Mouse (Mus musculus): ENCODE measurements around the gene Rbbp7. TPM values are rescaled to one million over a fixed set of nuclear protein-coding genes. Genes with fewer than 3 reads are reported as not detected.

Rbbp7 gene
- 417 and 443 TPM in 2 replicates for polyA plus RNA-seq (2016; fragmentation: Nextera tagmentation; extraction: Ambion mirVana)

DNA sequence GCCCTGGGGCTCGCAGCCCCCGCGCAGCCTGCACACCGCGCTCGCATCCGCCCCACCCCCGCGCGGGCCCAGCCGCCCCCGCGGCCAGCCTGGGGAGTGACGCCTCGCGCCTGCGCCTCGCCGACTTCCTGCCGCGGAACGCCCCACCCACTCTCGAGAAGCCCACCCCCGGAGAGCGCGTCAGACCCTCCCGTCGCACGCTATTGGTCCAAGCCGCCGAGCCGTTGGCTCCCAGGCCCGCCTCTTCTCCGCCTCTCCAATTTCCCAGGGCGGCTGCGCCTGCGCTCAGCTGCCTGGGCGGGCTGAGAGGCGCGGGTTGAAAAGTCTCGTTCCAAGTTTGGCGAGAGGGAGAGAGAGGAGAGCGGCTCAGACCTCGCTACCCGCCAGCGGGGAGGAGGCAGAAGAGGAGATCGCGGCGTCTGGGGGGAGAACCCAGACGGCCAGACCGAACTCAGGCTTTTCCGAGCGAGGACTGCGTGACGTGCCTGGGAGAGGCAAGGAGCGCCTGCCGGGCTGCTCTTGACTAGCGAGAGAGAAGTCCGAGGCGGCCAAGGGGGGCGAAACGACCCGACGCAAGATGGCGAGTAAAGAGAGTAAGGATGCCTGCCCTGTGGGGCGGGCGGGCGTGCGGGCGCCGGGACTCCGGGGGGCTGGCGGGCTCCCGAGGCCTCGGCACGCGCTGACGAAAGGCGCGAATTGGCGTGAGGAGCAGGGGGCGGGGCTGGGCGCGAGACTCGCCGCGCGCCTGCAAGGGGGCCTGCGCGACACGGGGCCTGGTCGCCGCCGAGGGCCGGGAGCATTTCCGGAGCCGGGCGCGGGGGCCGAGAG, at the start of gene Rbbp7:
Gene Rbbp7, plus strand, starts transcription at position 288 of the 828 bp plus-strand sequence.
- Histone ChIP-seq H3K9me3 (replicated peaks) (no peaks in the 10 kb centered on the region), H3K27me3 (ENCODE audit: low read depth, poor library complexity, severe bottlenecking) (peaks cover 43% of the 10 kb centered on the region), H3K4me3 (peak within 1 kb of the TSS; percentile 75), H3K4me1 (no peaks in the 10 kb centered on the region; the same call in none of the 2 replicates), H3K27ac (peak within 1 kb of the TSS; percentile 92), H3K36me3 (peaks cover 22% of the 10 kb centered on the region)
- DNase-seq (ENCODE audit: low spot score): peak; percentile 89
- 8% methylated on average over 66 of the region's 100 CpGs for WGBS

DNA sequence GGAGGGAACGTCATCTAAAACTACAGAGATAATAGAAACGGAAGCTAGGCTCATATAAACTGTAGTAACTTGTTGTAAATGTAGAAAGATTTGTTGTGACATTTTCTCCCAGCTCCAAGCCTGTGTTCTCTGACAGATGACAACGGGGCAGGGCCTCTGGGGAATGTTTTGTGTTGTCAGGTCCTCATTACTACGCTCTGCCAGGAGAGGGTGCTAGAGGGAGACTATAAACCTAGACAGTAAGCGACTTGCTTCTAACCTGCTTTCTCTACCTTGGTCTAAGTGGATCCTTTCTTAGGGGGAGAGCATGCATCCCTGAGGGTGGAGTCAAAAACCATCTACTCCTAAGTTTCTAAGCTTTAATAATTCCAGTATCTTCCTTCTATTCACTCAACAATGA, 42.4 kb upstream of the Rbbp7 start:
- no peaks in the 10 kb centered on the region for H3K4me1 ChIP-seq
- no peaks in the 10 kb centered on the region for H3K9me3 ChIP-seq (replicated peaks)
- no peak for DNase-seq (ENCODE audit: low spot score)
- H3K36me3 ChIP-seq: no peaks in the 10 kb centered on the region
- 33% methylated on average over 5 of the region's 5 CpGs for whole genome bisulfite sequencing
- H3K27me3 ChIP-seq (ENCODE audit: low read depth, poor library complexity, severe bottlenecking): peaks cover 8% of the 10 kb centered on the region; the same call in 1 of the 2 replicates
- no peak overlapping the region for H3K27ac ChIP-seq
- H3K4me3 ChIP-seq: no peak overlapping the region

DNA sequence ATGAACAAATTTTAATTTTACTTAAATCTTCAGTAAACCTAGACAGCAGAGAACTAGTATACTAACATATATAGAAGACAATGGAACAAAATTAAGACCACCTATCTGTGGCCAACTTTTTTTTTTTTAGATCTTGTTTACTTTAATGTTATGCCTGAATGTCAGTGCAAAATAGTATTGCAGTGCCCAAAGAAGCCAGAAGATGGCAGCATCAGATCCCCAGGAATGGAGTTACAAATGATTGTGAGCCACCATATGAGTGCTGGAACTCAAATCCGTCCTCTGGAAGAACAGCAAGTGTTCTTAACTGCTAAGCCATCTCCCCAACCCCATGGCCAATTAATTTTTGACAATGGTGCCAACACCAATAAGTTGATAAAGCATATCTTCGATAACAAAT, 40.6 kb upstream of the Rbbp7 start:
- no peaks in the 10 kb centered on the region for H3K4me1 ChIP-seq
- no peak overlapping the region for H3K4me3 ChIP-seq
- DNase-seq (ENCODE audit: low spot score): peak; percentile 47
- H3K27ac ChIP-seq: no peak overlapping the region
- H3K27me3 ChIP-seq (ENCODE audit: low read depth, poor library complexity, severe bottlenecking): 0 out of 2 replicates have a peak, but pooled peaks cover 1% of the 10 kb centered on the region
- 31% methylated on average over 2 of the region's 2 CpGs for WGBS
- H3K36me3 ChIP-seq: no peaks in the 10 kb centered on the region
- H3K9me3 ChIP-seq (replicated peaks): no peaks in the 10 kb centered on the region

DNA sequence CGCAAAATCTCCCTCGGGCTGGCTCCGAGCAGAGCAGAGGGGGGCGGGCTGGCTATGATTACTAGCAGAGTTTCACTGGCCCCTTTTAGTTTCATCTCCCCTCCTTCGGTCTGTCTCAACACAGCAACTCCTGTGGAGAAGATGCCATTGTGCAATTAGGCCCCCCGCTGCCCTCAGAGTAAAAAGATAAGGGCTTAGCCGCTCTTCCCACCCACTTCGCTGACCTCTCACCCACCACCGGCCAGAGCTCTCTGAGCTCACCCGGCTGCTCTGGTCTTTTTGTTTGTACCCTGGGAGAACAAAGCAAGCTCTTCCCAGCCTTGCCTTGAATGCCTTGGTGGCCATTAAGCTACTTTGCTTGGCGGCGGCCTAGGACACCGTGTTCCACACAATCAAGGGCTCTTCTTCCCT, 32.8 kb upstream of the Rbbp7 start:
- no peaks in the 10 kb centered on the region for H3K36me3 ChIP-seq
- WGBS: 17% methylated on average over 13 of the region's 13 CpGs
- H3K4me3 ChIP-seq: peak overlapping the region; percentile 19; the same call in 1 of the 2 replicates
- 0 out of 2 replicates have a peak overlapping the region, but pooled peaks have one; percentile 6 for H3K27ac ChIP-seq
- peak; percentile 30 for DNase-seq (ENCODE audit: low spot score)
- H3K9me3 ChIP-seq (replicated peaks): no peaks in the 10 kb centered on the region
- H3K4me1 ChIP-seq: peaks cover 4% of the 10 kb centered on the region; the same call in 1 of the 2 replicates
- H3K27me3 ChIP-seq (ENCODE audit: low read depth, poor library complexity, severe bottlenecking): peaks cover 29% of the 10 kb centered on the region

DNA sequence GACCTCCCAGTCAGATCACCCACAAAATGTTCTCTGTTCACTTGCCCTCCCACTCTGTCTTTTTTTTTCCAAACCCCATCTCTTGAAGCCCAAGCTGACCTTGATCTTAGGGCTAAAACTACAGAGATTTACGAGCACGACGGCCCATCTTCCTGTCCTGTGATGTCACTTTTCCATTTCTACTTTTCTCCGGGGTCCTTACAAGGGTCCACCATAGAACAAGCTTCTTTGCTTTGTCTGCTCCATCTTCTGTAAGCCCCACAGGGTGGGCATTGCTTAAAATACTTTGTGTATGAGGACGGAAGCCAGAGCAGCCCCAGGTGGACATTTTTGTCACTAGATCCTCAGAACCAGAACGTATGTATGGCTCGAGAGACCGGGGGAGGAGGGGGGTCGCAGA, 32.4 kb upstream of the Rbbp7 start:
- 0 out of 2 replicates have a peak overlapping the region, but pooled peaks have one; percentile 6 for H3K27ac ChIP-seq
- no peaks in the 10 kb centered on the region for H3K9me3 ChIP-seq (replicated peaks)
- WGBS: 44% methylated on average over 9 of the region's 9 CpGs
- no peak for DNase-seq (ENCODE audit: low spot score)
- no peaks in the 10 kb centered on the region for H3K36me3 ChIP-seq
- peaks cover 34% of the 10 kb centered on the region for H3K27me3 ChIP-seq (ENCODE audit: low read depth, poor library complexity, severe bottlenecking)
- 0 out of 2 replicates have a peak overlapping the region, but pooled peaks have one; percentile 19 for H3K4me3 ChIP-seq
- H3K4me1 ChIP-seq: peaks cover 4% of the 10 kb centered on the region; the same call in 1 of the 2 replicates

DNA sequence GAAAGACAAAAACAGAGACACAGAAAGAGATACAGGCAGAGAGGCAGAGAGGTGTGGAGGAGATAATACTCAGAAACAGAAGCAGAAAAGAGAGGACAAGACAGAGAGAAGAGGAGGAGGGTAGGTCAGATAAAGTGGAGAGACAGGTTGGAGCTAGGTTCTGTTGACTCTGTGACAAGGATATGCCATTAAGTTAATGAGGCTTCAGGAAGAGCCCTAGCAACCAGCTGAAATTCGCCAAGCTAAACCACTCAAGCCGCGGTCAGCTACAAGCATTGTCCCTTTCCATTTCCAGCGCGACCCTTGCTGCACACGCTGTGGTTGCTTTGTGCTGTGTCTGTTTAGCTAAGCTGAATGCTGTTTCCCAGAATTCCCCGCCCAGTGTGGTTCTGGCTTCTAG, 32.0 kb upstream of the Rbbp7 start:
- H3K4me1 ChIP-seq: peaks cover 4% of the 10 kb centered on the region; the same call in 1 of the 2 replicates
- no peak for DNase-seq (ENCODE audit: low spot score)
- no peak overlapping the region for H3K27ac ChIP-seq
- peaks cover 35% of the 10 kb centered on the region for H3K27me3 ChIP-seq (ENCODE audit: low read depth, poor library complexity, severe bottlenecking)
- 65% methylated on average over 7 of the region's 7 CpGs for WGBS
- no peak overlapping the region for H3K4me3 ChIP-seq
- no peaks in the 10 kb centered on the region for H3K9me3 ChIP-seq (replicated peaks)
- no peaks in the 10 kb centered on the region for H3K36me3 ChIP-seq

DNA sequence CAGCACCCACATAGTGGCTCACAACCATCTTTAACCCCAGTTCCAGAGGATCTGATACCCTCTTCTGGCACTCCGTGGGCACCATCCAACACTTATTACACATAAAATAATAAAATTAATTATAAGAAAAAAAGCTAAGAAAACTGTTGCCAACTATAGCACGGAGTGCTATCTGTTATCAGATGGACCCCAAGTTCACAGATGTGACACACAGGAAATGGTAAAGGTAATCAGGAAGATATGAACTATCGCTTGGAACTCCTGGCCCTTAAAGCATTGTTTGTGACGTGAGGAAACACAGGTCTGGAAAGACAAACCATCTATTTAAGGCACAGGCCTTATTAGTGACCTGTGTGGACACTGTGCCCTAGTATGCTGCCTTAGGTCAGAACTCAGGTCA, 30.2 kb upstream of the Rbbp7 start:
- H3K4me1 ChIP-seq: peaks cover 4% of the 10 kb centered on the region; the same call in 1 of the 2 replicates
- peaks cover 45% of the 10 kb centered on the region for H3K27me3 ChIP-seq (ENCODE audit: low read depth, poor library complexity, severe bottlenecking)
- no peak overlapping the region for H3K4me3 ChIP-seq
- DNase-seq (ENCODE audit: low spot score): no peak
- no peak overlapping the region for H3K27ac ChIP-seq
- 87% methylated on average over 4 of the region's 4 CpGs for WGBS
- no peaks in the 10 kb centered on the region for H3K36me3 ChIP-seq
- no peaks in the 10 kb centered on the region for H3K9me3 ChIP-seq (replicated peaks)

DNA sequence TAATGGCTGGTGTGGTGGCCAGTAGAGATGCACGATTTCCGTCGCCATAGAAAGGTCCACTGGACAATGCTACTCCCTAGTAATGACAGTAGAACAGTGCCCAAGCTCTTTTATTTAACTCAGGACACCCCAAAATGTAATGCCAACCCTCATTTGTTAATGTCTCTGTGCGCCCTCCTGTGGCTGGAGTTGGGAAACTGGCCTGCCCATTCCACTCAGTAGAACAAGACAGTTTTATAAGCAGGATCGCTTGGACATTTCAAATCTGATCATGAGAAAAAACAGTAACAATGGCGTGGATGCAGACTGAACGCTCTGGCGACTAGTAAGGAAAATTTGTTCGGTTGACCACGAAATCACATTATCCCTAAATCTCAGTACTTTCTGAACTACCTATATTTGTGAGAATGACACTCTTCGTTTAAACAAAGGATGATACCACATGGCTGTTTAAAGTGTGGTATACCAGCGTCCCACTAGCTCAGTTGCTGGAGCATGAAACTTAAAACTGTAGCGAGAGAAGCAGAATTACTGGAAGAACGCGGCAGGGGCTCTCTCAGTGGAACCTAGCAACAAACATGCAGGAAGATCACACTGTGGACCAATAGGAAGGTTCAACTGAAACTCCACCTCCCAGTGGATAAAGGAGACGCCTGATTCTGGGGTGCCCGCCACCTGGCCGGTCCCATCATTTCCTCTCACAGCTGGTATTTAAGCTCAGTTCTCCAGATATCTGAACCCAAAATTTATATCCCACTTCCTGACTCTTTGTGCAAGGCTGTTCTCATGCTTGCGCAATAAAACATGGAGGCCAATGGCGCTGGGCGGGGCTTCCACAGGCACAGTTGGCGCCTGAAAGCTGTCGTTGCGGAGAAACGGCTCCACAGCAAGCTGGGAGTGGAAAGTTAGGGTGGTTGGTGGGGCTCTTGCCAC, 24.9 kb upstream of the Rbbp7 start:
- Histone ChIP-seq H3K27me3 (ENCODE audit: low read depth, poor library complexity, severe bottlenecking) (peaks cover 39% of the 10 kb centered on the region; the same call in 1 of the 2 replicates), H3K27ac (peak overlapping the region; percentile 87), H3K36me3 (no peaks in the 10 kb centered on the region), H3K9me3 (replicated peaks) (no peaks in the 10 kb centered on the region), H3K4me3 (peak overlapping the region; percentile 50), H3K4me1 (0 out of 2 replicates have a peak, but pooled peaks cover 6% of the 10 kb centered on the region)
- WGBS: 17% methylated on average over 25 of the region's 25 CpGs
- peak; percentile 63 for DNase-seq (ENCODE audit: low spot score)

DNA sequence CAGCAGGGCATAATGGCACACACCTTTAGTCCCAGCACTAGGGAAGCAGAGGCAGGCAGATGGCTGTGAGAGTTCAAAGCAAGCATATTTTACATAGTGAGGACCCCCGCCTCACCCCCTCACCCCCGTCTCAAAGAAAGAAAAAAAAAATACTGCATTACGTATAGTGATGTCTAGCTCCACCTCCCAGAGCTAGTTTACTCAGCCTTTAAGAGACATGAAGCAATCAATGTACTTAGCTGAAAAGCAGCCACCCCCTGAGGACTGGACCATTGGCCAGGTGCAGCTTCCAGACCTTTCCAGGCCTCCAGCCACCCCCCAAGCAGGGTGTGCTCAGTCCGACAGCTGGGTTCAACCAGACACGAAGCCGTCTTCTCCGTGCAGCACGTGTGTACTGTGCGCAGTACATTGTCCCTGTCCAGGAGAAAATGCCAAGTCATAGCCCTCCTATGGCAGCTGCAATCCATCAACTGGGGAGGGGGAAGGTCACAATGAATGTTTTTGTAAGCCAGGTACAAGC, 24.0 kb upstream of the Rbbp7 start:
- no peaks in the 10 kb centered on the region for H3K9me3 ChIP-seq (replicated peaks)
- WGBS: 52% methylated on average over 9 of the region's 9 CpGs
- no peaks in the 10 kb centered on the region for H3K36me3 ChIP-seq
- H3K4me3 ChIP-seq: peak overlapping the region; percentile 50
- DNase-seq (ENCODE audit: low spot score): peak; percentile 31
- peak overlapping the region; percentile 87 for H3K27ac ChIP-seq
- 0 out of 2 replicates have a peak, but pooled peaks cover 6% of the 10 kb centered on the region for H3K4me1 ChIP-seq
- peaks cover 35% of the 10 kb centered on the region; the same call in 1 of the 2 replicates for H3K27me3 ChIP-seq (ENCODE audit: low read depth, poor library complexity, severe bottlenecking)

DNA sequence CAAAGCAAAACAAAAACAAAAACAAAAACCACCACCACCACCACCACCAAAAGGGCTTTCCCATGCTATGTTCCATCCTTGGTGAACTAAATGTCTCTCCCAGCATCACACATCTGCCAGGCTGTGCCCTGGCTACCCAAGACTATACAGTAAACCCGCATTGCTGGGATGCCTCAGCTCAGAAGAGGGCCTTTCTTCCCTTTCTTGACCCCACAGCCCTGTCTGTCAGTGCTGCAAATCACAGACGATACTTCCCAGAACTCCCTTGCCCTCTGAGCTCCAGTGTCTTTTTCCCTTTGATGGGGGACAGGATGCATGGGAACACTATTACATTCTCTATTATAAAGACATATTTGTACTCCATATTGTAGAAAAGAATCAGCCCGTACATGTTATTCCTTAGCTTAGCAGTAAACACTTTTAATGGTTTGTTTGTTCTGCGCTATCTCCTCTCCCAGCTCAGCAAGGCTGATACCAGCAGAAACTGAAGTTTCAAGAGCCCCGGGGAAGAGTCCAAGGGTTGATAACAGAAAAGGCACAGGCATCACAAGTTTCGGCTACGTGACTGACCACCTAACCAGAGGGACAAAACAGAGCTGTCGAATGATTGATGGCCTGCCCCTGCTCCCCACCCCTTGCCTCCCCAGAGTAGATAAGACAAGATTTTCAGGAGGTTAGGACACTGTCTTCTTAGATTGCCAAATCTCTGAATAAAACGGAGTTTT, 11.3 kb upstream of the Rbbp7 start:
- Histone ChIP-seq H3K4me3 (no peak overlapping the region), H3K27me3 (ENCODE audit: low read depth, poor library complexity, severe bottlenecking) (peaks cover 67% of the 10 kb centered on the region), H3K4me1 (0 out of 2 replicates have a peak, but pooled peaks cover 2% of the 10 kb centered on the region), H3K36me3 (no peaks in the 10 kb centered on the region), H3K27ac (peak overlapping the region; percentile 26; the same call in 1 of the 2 replicates), H3K9me3 (replicated peaks) (no peaks in the 10 kb centered on the region)
- WGBS: 21% methylated on average over 9 of the region's 9 CpGs
- DNase-seq (ENCODE audit: low spot score): no peak

DNA sequence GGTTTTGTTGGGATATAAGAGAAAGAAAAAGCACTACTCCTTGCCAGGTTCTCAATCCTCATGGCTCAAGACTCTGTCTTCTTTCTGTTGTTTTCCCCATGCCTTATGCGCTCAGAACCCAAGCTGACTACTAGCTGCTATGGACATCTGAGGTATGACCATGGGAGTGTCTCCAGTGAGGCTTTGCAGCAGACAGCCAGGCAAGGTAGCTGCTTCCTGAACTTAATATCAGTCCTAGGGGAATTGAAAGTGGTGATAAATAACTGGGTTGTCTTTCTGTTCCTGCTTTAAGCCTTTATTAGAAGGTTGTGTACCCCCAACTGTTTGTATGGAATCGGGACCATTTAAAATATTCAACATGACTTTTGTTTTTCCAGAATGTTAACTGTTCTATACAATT, 7.8 kb upstream of the Rbbp7 start:
- Histone ChIP-seq H3K4me1 (0 out of 2 replicates have a peak, but pooled peaks cover 2% of the 10 kb centered on the region), H3K27ac (no peak overlapping the region), H3K4me3 (no peak overlapping the region), H3K27me3 (ENCODE audit: low read depth, poor library complexity, severe bottlenecking) (peaks cover 58% of the 10 kb centered on the region), H3K9me3 (replicated peaks) (no peaks in the 10 kb centered on the region), H3K36me3 (no peaks in the 10 kb centered on the region)
- DNase-seq (ENCODE audit: low spot score): no peak
- WGBS: 82% methylated on average over 2 of the region's 2 CpGs

DNA sequence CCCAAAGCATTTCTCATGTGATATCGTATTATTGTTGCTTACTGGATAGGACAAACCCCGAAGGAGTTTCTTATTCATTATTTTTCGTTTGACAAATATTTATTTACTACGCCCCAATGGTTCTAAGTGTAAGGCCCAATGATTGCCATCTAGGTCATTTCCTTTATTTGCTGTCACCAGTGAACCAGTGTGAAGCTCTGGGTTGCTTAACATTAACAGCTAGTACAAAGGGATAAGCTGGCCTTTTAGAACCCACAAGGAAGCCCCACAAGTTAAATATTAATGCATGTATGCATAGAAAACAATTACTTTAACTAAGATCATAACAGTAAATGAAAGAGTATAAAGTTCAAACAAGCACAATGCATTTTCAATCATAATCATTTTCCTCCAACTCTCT, 5.9 kb upstream of the Rbbp7 start:
- H3K27ac ChIP-seq: no peak overlapping the region
- no peaks in the 10 kb centered on the region for H3K9me3 ChIP-seq (replicated peaks)
- no peaks in the 10 kb centered on the region for H3K36me3 ChIP-seq
- no peak for DNase-seq (ENCODE audit: low spot score)
- peaks cover 56% of the 10 kb centered on the region for H3K27me3 ChIP-seq (ENCODE audit: low read depth, poor library complexity, severe bottlenecking)
- no peak overlapping the region for H3K4me3 ChIP-seq
- no peaks in the 10 kb centered on the region; the same call in 1 of the 2 replicates for H3K4me1 ChIP-seq
- 89% methylated on average over 4 of the region's 4 CpGs for WGBS

Data from limb, embryonic 10.5 days (tissue).